Mouse (Mus musculus) adrenal gland, postnatal 4 days (tissue): ENCODE results near the gene Slc12a9. TPM values are rescaled to one million over a fixed set of nuclear protein-coding genes. Genes with fewer than 3 reads are reported as not detected.

Source experiments
- DNase-seq, 2 experiments: peaks; one replicate each; pipeline ENCODE4 v3.0.0; 2021 to 2022; ENCODE audit warnings: low spot score in 2 of 2, mixed read lengths in 2 of 2
- long read RNA-seq, 2 experiments: library from polyadenylated mRNA; stranded (forward); transcript quantifications; one replicate each; pipeline ENCODE4 v2.0.0; 2021
- total RNA-seq, 2 experiments: library from RNA; stranded (reverse); gene quantifications; 2 replicates each; pipeline ENCODE4 v1.2.3; 2021

The Slc12a9 gene
- total RNA-seq = 10 to 100 TPM; 16.3 to 19.4 TPM
- long read RNA-seq, experiment 1, partial matches to known transcripts = 2 of 12 reads
- long read RNA-seq, experiment 1, other reads (novel, unspliced or antisense) = 6 of 12 reads
- long read RNA-seq, experiment 2, transcript Slc12a9-201 (14 exons, 3,330 nt) = major isoform, 16 of 30 reads
- long read RNA-seq, experiment 2, partial matches to known transcripts = 7 of 30 reads
- long read RNA-seq, experiment 2, other reads (novel, unspliced or antisense) = 7 of 30 reads

GRCm38 (mm10) chr5:137333512-137334174, at the start of gene Slc12a9:
Slc12a9 (minus strand) TSS chr5:137333597.
- peak; percentile 70 to 89 for DNase-seq

- no peak for DNase-seq
These were observed 47.8 kb upstream of the Slc12a9 start for GRCm38 (mm10) chr5:137381152-137381551.

- DNase-seq = no peak
These were observed 44.2 kb upstream of the Slc12a9 start for GRCm38 (mm10) chr5:137377603-137378002.

- DNase-seq = no peak
These were observed 43.8 kb upstream of the Slc12a9 start for GRCm38 (mm10) chr5:137377176-137377575.

- DNase-seq = no peak
These were observed 43.3 kb upstream of the Slc12a9 start for GRCm38 (mm10) chr5:137376722-137377121.

- DNase-seq = no peak
These were observed 42.8 kb upstream of the Slc12a9 start for GRCm38 (mm10) chr5:137376198-137376597.

GRCm38 (mm10) chr5:137375627-137376026, 42.2 kb upstream of the Slc12a9 start:
- DNase-seq = no peak

- no peak for DNase-seq
These were observed 41.2 kb upstream of the Slc12a9 start for GRCm38 (mm10) chr5:137374521-137375080.

GRCm38 (mm10) chr5:137373371-137373950, 40.1 kb upstream of the Slc12a9 start:
- DNase-seq = no peak

- DNase-seq = no peak
These were observed 36.3 kb upstream of the Slc12a9 start for GRCm38 (mm10) chr5:137369665-137370064.

- DNase-seq = no peak
These were observed 25.0 kb upstream of the Slc12a9 start for GRCm38 (mm10) chr5:137358382-137358781.

- DNase-seq = no peak
These were observed 20.7 kb upstream of the Slc12a9 start for GRCm38 (mm10) chr5:137354091-137354490.

GRCm38 (mm10) chr5:137352011-137352975, 18.9 kb upstream of the Slc12a9 start:
- DNase-seq = no peak

- DNase-seq = no peak
These were observed 18.0 kb upstream of the Slc12a9 start for GRCm38 (mm10) chr5:137351394-137351793.

GRCm38 (mm10) chr5:137351058-137351380, 17.6 kb upstream of the Slc12a9 start:
- DNase-seq = no peak

GRCm38 (mm10) chr5:137350205-137351057, 17.0 kb upstream of the Slc12a9 start:
- DNase-seq = no peak

- peak; percentile 69 to 88 for DNase-seq
These were observed 16.2 kb upstream of the Slc12a9 start, which contains the start of gene Ephb4 for GRCm38 (mm10) chr5:137349384-137350204. Ephb4 (plus strand) TSS chr5:137350109.

GRCm38 (mm10) chr5:137348482-137349383, 15.3 kb upstream of the Slc12a9 start:
- peak in 1 of 2 experiments; percentile 52 for DNase-seq
